Mouse (Mus musculus): Measurements from ENCODE around the gene Crybg1. TPM values are rescaled to one million over a fixed set of nuclear protein-coding genes. Genes with fewer than 3 reads are reported as not detected.
A peak's percentile ranks its signal among the peaks of the same experiment; 100 is the strongest.

The Crybg1 gene
- polyA plus RNA-seq, 1 experiment from 2014 or later: 0.54 TPM

GRCm38 (mm10) chr10:44008808-44009207, 139.8 kb downstream of the Crybg1 start:
- H3K9ac ChIP-seq (ENCODE audit: low read length): no peak overlapping the region

GRCm38 (mm10) chr10:44006815-44007214, 141.8 kb downstream of the Crybg1 start:
- Histone ChIP-seq H3K4me2 (ENCODE audit: low read length) (no peak overlapping the region), H3K4me1 (replicated peaks; ENCODE audit: control insufficient read depth, insufficient read depth, low read length) (0 out of 2 replicates have a peak, but pooled peaks cover 17% of the 10 kb centered on the region), H3K9me3 (ENCODE audit: control insufficient read depth, low read length) (no peaks in the 10 kb centered on the region), H3K36me3 (ENCODE audit: control insufficient read depth, insufficient read depth, low read length) (no peaks in the 10 kb centered on the region), H3K27me3 (replicated peaks; ENCODE audit: control insufficient read depth, insufficient read depth, low read length) (peaks cover 50% of the 10 kb centered on the region), H3K27ac (ENCODE audit: low read depth) (no peak overlapping the region), H3K9ac (ENCODE audit: low read length) (no peak overlapping the region), H3K4me3 (ENCODE audit: low read depth, low read length) (no peak overlapping the region)
- ATAC-seq (replicated peaks; ENCODE audit: low FRiP score, low TSS enrichment, low read depth) (no peak), DNase-seq (ENCODE audit: low spot score) (no peak)
- 59% methylated on average over 4 of the region's 4 CpGs for WGBS

More at GRCm38 (mm10) chr10:44008808-44009207, 139.8 kb downstream of the Crybg1 start:
- H3K27me3 ChIP-seq (replicated peaks; ENCODE audit: control insufficient read depth, insufficient read depth, low read length): peaks cover 30% of the 10 kb centered on the region
- no peaks in the 10 kb centered on the region for H3K9me3 ChIP-seq (ENCODE audit: control insufficient read depth, low read length)
- H3K4me2 ChIP-seq (ENCODE audit: low read length): no peak overlapping the region
- H3K4me1 ChIP-seq (replicated peaks; ENCODE audit: control insufficient read depth, insufficient read depth, low read length): 0 out of 2 replicates have a peak, but pooled peaks cover 16% of the 10 kb centered on the region
- H3K4me3 ChIP-seq (ENCODE audit: low read depth, low read length): no peak overlapping the region
- ATAC-seq (replicated peaks; ENCODE audit: low FRiP score, low TSS enrichment, low read depth) (no peak), DNase-seq (ENCODE audit: low spot score) (no peak)
- H3K36me3 ChIP-seq (ENCODE audit: control insufficient read depth, insufficient read depth, low read length): no peaks in the 10 kb centered on the region
- H3K27ac ChIP-seq (ENCODE audit: low read depth): no peak overlapping the region

- DNase-seq (ENCODE audit: low spot score) (peak; percentile 82), ATAC-seq (replicated peaks; ENCODE audit: low FRiP score, low TSS enrichment, low read depth) (peak; percentile 68)
- H3K4me2 ChIP-seq (ENCODE audit: low read length): peak overlapping the region; percentile 77
- 2% methylated on average over 40 of the region's 40 CpGs for WGBS
- no peaks in the 10 kb centered on the region for H3K36me3 ChIP-seq (ENCODE audit: control insufficient read depth, insufficient read depth, low read length)
- H3K4me1 ChIP-seq (replicated peaks; ENCODE audit: control insufficient read depth, insufficient read depth, low read length): 0 out of 2 replicates have a peak, but pooled peaks cover 17% of the 10 kb centered on the region
- H3K9ac ChIP-seq (ENCODE audit: low read length): peak overlapping the region; percentile 38; the same call in 1 of the 2 replicates
- no peak overlapping the region for H3K27ac ChIP-seq (ENCODE audit: low read depth)
- H3K9me3 ChIP-seq (ENCODE audit: control insufficient read depth, low read length): no peaks in the 10 kb centered on the region
- peak overlapping the region; percentile 36 for H3K4me3 ChIP-seq (ENCODE audit: low read depth, low read length)
- peaks cover 58% of the 10 kb centered on the region for H3K27me3 ChIP-seq (replicated peaks; ENCODE audit: control insufficient read depth, insufficient read depth, low read length)
Observed at GRCm38 (mm10) chr10:44005677-44006641, 142.7 kb downstream of the Crybg1 start.

- H3K4me1 ChIP-seq (replicated peaks; ENCODE audit: control insufficient read depth, insufficient read depth, low read length): peaks cover 21% of the 10 kb centered on the region; the same call in 1 of the 2 replicates
- no peak overlapping the region for H3K27ac ChIP-seq (ENCODE audit: low read depth)
- peak overlapping the region; percentile 68 for H3K4me2 ChIP-seq (ENCODE audit: low read length)
- WGBS: 1% methylated on average over 33 of the region's 33 CpGs
- no peaks in the 10 kb centered on the region for H3K36me3 ChIP-seq (ENCODE audit: control insufficient read depth, insufficient read depth, low read length)
- DNase-seq (ENCODE audit: low spot score) (peak; percentile 69), ATAC-seq (replicated peaks; ENCODE audit: low FRiP score, low TSS enrichment, low read depth) (no peak)
- H3K9ac ChIP-seq (ENCODE audit: low read length): no peak overlapping the region
- no peaks in the 10 kb centered on the region for H3K9me3 ChIP-seq (ENCODE audit: control insufficient read depth, low read length)
- H3K27me3 ChIP-seq (replicated peaks; ENCODE audit: control insufficient read depth, insufficient read depth, low read length): peaks cover 58% of the 10 kb centered on the region
- H3K4me3 ChIP-seq (ENCODE audit: low read depth, low read length): peak overlapping the region; percentile 63
Observed at GRCm38 (mm10) chr10:44004221-44004751, 144.4 kb downstream of the Crybg1 start.

GRCm38 (mm10) chr10:44003551-44004151, 145.0 kb downstream of the Crybg1 start:
- H3K9ac ChIP-seq (ENCODE audit: low read length): peak overlapping the region; percentile 46
- peaks cover 58% of the 10 kb centered on the region for H3K27me3 ChIP-seq (replicated peaks; ENCODE audit: control insufficient read depth, insufficient read depth, low read length)
- peaks cover 21% of the 10 kb centered on the region; the same call in 1 of the 2 replicates for H3K4me1 ChIP-seq (replicated peaks; ENCODE audit: control insufficient read depth, insufficient read depth, low read length)
- WGBS: 1% methylated on average over 68 of the region's 68 CpGs
- peak overlapping the region; percentile 63 for H3K4me3 ChIP-seq (ENCODE audit: low read depth, low read length)
- H3K27ac ChIP-seq (ENCODE audit: low read depth): no peak overlapping the region
- no peak for ATAC-seq (replicated peaks; ENCODE audit: low FRiP score, low TSS enrichment, low read depth)
- DNase-seq (ENCODE audit: low spot score): peak; percentile 85
- no peaks in the 10 kb centered on the region for H3K36me3 ChIP-seq (ENCODE audit: control insufficient read depth, insufficient read depth, low read length)
- H3K4me2 ChIP-seq (ENCODE audit: low read length): peak overlapping the region; percentile 68
- H3K9me3 ChIP-seq (ENCODE audit: control insufficient read depth, low read length): no peaks in the 10 kb centered on the region

GRCm38 (mm10) chr10:44002995-44003524, 145.6 kb downstream of the Crybg1 start:
- peaks cover 21% of the 10 kb centered on the region; the same call in 1 of the 2 replicates for H3K4me1 ChIP-seq (replicated peaks; ENCODE audit: control insufficient read depth, insufficient read depth, low read length)
- H3K9ac ChIP-seq (ENCODE audit: low read length): peak overlapping the region; percentile 46
- no peaks in the 10 kb centered on the region for H3K36me3 ChIP-seq (ENCODE audit: control insufficient read depth, insufficient read depth, low read length)
- H3K4me3 ChIP-seq (ENCODE audit: low read depth, low read length): peak overlapping the region; percentile 63
- peaks cover 58% of the 10 kb centered on the region for H3K27me3 ChIP-seq (replicated peaks; ENCODE audit: control insufficient read depth, insufficient read depth, low read length)
- 3% methylated on average over 11 of the region's 11 CpGs for WGBS
- H3K4me2 ChIP-seq (ENCODE audit: low read length): peak overlapping the region; percentile 68
- no peaks in the 10 kb centered on the region for H3K9me3 ChIP-seq (ENCODE audit: control insufficient read depth, low read length)
- no peak for DNase-seq (ENCODE audit: low spot score)
- ATAC-seq (replicated peaks; ENCODE audit: low FRiP score, low TSS enrichment, low read depth): no peak
- no peak overlapping the region for H3K27ac ChIP-seq (ENCODE audit: low read depth)

GRCm38 (mm10) chr10:44002004-44002940, 146.4 kb downstream of the Crybg1 start:
- ATAC-seq (replicated peaks; ENCODE audit: low FRiP score, low TSS enrichment, low read depth) (no peak), DNase-seq (ENCODE audit: low spot score) (peak; percentile 61)
- Histone ChIP-seq H3K4me2 (ENCODE audit: low read length) (no peak overlapping the region), H3K4me3 (ENCODE audit: low read depth, low read length) (no peak overlapping the region), H3K27me3 (replicated peaks; ENCODE audit: control insufficient read depth, insufficient read depth, low read length) (peaks cover 58% of the 10 kb centered on the region), H3K9me3 (ENCODE audit: control insufficient read depth, low read length) (no peaks in the 10 kb centered on the region), H3K9ac (ENCODE audit: low read length) (no peak overlapping the region), H3K27ac (ENCODE audit: low read depth) (no peak overlapping the region), H3K36me3 (ENCODE audit: control insufficient read depth, insufficient read depth, low read length) (no peaks in the 10 kb centered on the region), H3K4me1 (replicated peaks; ENCODE audit: control insufficient read depth, insufficient read depth, low read length) (peaks cover 21% of the 10 kb centered on the region; the same call in 1 of the 2 replicates)
- WGBS: 21% methylated on average over 14 of the region's 14 CpGs

All from intestine, embryonic 14.5 days (tissue).